Comparison of ENCODE assay signal across 9 mouse cellular contexts in the genomic region with DNA sequence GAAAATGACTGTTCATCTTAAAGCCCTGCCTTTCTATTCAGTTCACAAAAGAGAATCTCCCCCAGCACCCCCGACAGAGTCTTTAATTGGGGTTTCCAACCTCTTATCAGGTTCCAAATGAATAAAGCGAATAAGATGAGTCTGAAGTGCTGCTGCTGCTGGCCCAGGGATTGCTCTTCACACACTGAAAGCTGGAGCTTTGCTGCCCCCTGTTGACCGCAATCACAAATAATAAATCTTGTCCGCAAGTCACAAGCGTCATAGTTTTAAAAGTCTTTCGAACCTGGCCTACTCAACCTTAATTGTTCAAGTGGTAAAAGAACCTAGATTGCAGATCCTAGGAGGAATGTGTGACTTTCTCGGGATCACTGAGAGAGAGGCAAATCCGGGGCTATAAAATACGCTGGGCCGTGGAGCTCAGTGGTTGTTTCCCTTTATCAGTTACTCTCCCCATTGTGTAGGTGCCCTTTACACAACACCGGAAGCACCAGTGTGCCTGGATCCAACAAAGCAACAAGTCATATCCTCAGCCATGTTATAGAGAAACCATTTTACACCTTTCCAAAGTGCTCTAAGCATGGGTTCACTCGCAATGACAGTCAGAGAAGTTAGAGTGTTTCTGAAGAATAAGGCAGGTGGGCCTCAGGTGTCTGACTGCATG. TPM values are rescaled to one million over a fixed set of nuclear protein-coding genes. Genes with fewer than 3 reads are reported as not detected.
DNase-seq lines count a peak whose midpoint lies in the region; ATAC-seq and TF ChIP-seq lines count a peak whose summit lies in the region.
"Had no signal": no experiment of that assay in that cellular context is flagged by ENCODE, and none has a peak within 500 bp of the region (broad histone marks: within the 10 kb centered on the region; RNA-seq: fewer than 3 reads in every experiment).

No protein-coding gene starts in this region.

- in situ Hi-C loops in Patski (cut with MboI; ENCODE audit: low pct_unique_long_range_greater_than_20kb), result loop anchor here (5.0 to 10.0 kb wide), 2 partner anchors 721 to 753 kb away; no protein-coding TSS in a partner anchor

- CTCF ChIA-PET in Patski (lab: Charles Lee), result interaction anchor here (1.1 to 1.6 kb wide), 4 partner anchors 14 to 57 kb away, joined by 3 to 6 read pairs (median 3); no protein-coding TSS in a partner anchor

- H3K4me1 ChIP-seq in cerebellum, adult 2 months (ENCODE audit: control insufficient read depth, insufficient read depth, low read length), result no peaks in the 10 kb centered on the region
- no peaks in the 10 kb centered on the region for H3K4me1 ChIP-seq in hindbrain, postnatal 0 days (ENCODE audit: insufficient read depth, low read length)
- H3K4me1 ChIP-seq in midbrain, embryonic 11.5 days (ENCODE audit: control insufficient read depth, insufficient read depth, low read length), result no peaks in the 10 kb centered on the region

- TF ChIP-seq CTCF in Patski (IDR thresholded peaks at IDR 0.05), result peak; percentile 76
- peak; percentile 73 for TF ChIP-seq CTCF in cerebellum, adult 2 months (IDR thresholded peaks at IDR 0.05; ENCODE audit: borderline replicate concordance, insufficient read depth, low read depth, low read length)
- peak; percentile 82 for TF ChIP-seq CTCF in hindbrain, postnatal 0 days (IDR thresholded peaks at IDR 0.05; ENCODE audit: low read depth)

- peaks cover 13% of the 10 kb centered on the region for H3K27me3 ChIP-seq in Patski
- no peaks in the 10 kb centered on the region for H3K27me3 ChIP-seq in cerebellum, adult 2 months (ENCODE audit: control insufficient read depth, insufficient read depth, low read length)
- no peaks in the 10 kb centered on the region for H3K27me3 ChIP-seq in hindbrain, postnatal 0 days (ENCODE audit: insufficient read depth, low read length)
- no peaks in the 10 kb centered on the region for H3K27me3 ChIP-seq in midbrain, embryonic 11.5 days (ENCODE audit: control insufficient read depth, insufficient read depth, low read length)
- H3K27me3 ChIP-seq: liver, embryonic 15.5 days had no signal

- H3K9me3 ChIP-seq in hindbrain, postnatal 0 days (ENCODE audit: low read length), result no peaks in the 10 kb centered on the region
- H3K9me3 ChIP-seq in midbrain, embryonic 11.5 days (ENCODE audit: control insufficient read depth, low read length), result no peaks in the 10 kb centered on the region
- H3K9me3 ChIP-seq: liver, embryonic 15.5 days had no signal

- H3K4me3 ChIP-seq in cerebellum, adult 2 months (replicated peaks; ENCODE audit: insufficient read depth, low read depth, low read length), result no peak overlapping the region
- no peak overlapping the region for H3K4me3 ChIP-seq in hindbrain, postnatal 0 days (ENCODE audit: low read length)
- no peak overlapping the region for H3K4me3 ChIP-seq in midbrain, embryonic 11.5 days (ENCODE audit: low read depth, low read length)
- H3K4me3 ChIP-seq: liver, embryonic 15.5 days had no signal

- H3K4me2 ChIP-seq in hindbrain, postnatal 0 days (ENCODE audit: low read depth, low read length), result no peak overlapping the region
- no peak overlapping the region for H3K4me2 ChIP-seq in midbrain, embryonic 11.5 days
- H3K4me2 ChIP-seq: liver, embryonic 15.5 days had no signal

- 26% methylated on average over 12 of the region's 12 CpGs for whole genome bisulfite sequencing in cerebellum, adult 2 months
- WGBS in hindbrain, postnatal 0 days, result 29% methylated on average over 12 of the region's 12 CpGs
- WGBS in midbrain, embryonic 11.5 days, result 31% methylated on average over 12 of the region's 12 CpGs

- POLR2A ChIA-PET in Patski (lab: Charles Lee), result no interaction called here

- no peak overlapping the region for H3K9ac ChIP-seq in hindbrain, postnatal 0 days (replicated peaks; ENCODE audit: low read length)
- H3K9ac ChIP-seq in midbrain, embryonic 11.5 days (ENCODE audit: low read length), result no peak overlapping the region
- H3K9ac ChIP-seq: liver, embryonic 15.5 days had no signal

- DNase-seq in Patski (ENCODE audit: low read depth, low spot score), result no peak
- DNase-seq in cerebellum, adult 2 months, result peak; percentile 49 to 66
- peak; percentile 44 to 76 for DNase-seq in frontal cortex, postnatal 10 days (ENCODE audit: low spot score in 2 of 2)
- peak; percentile 92 for DNase-seq in hindbrain, postnatal 0 days (ENCODE audit: low spot score)
- peak; percentile 73 to 82 for DNase-seq in left cerebral cortex, postnatal 10 days (ENCODE audit: extremely low spot score in 1 of 2, low spot score in 2 of 2)
- DNase-seq in midbrain, embryonic 11.5 days (ENCODE audit: low spot score, missing footprints), result peak; percentile 98
- DNase-seq in right cerebral cortex, postnatal 36 days (ENCODE audit: low spot score in 2 of 2), result peak; percentile 33 to 53
- peak; percentile 68 for DNase-seq in yolk sac, embryonic 10.5 days (ENCODE audit: low spot score)

- no peak for TF ChIP-seq POLR2A in cerebellum, adult 2 months (IDR thresholded peaks at IDR 0.05; ENCODE audit: borderline replicate concordance, insufficient read depth, low read length)

- ATAC-seq in Patski, result no peak
- peak; percentile 69 for ATAC-seq in hindbrain, postnatal 0 days
- ATAC-seq in midbrain, embryonic 11.5 days (ENCODE audit: low FRiP score), result peak; percentile 33; the same call in 1 of the 2 replicates

- intact Hi-C loops in left cerebral cortex, postnatal 10 days (cut with DNase I), result loop anchor here (1.0 kb wide), 1 partner anchor 753 kb away; no protein-coding TSS in a partner anchor

- no peak overlapping the region for H3K27ac ChIP-seq in cerebellum, adult 2 months (ENCODE audit: insufficient read depth, low read length)
- H3K27ac ChIP-seq in hindbrain, postnatal 0 days, result no peak overlapping the region
- H3K27ac ChIP-seq in midbrain, embryonic 11.5 days (ENCODE audit: low read depth, low read length), result no peak overlapping the region
- H3K27ac ChIP-seq: liver, embryonic 15.5 days had no signal

- no peaks in the 10 kb centered on the region for H3K36me3 ChIP-seq in hindbrain, postnatal 0 days (ENCODE audit: insufficient read depth, low read length)
- no peaks in the 10 kb centered on the region for H3K36me3 ChIP-seq in midbrain, embryonic 11.5 days (ENCODE audit: control insufficient read depth, insufficient read depth, low read length)
- H3K36me3 ChIP-seq: liver, embryonic 15.5 days had no signal

RNA-seq across cellular contexts. Expression of gene Prep, which starts 21.6 kb away (rescaled TPM):
- 13.6 TPM for polyA plus RNA-seq in Patski (2021)
- polyA plus RNA-seq in cerebellum, adult 2 months (2012; rRNA removed), result 7.8 and 8.7 TPM in 2 replicates
- 22.0 and 23.5 TPM in 2 replicates for total RNA-seq in hindbrain, postnatal 0 days (2014; rRNA removed)
- 19.0 and 21.3 TPM in 2 replicates for polyA plus RNA-seq in hindbrain, postnatal 0 days (2015; fragmentation: Nextera tagmentation; extraction: Ambion mirVana)
- 10 to 100 TPM; 19.3 to 20.5 TPM for total RNA-seq in left cerebral cortex, postnatal 10 days (2021)
- polyA plus RNA-seq in midbrain, embryonic 11.5 days (2014; fragmentation: Nextera tagmentation; extraction: Ambion mirVana), result 27.3 and 29.2 TPM in 2 replicates
